Mouse (Mus musculus) small intestine, adult 2 months (tissue): ENCODE data around the gene Rps18.
A peak's percentile ranks its signal among the peaks of the same experiment; 100 is the strongest.

Experiments used
- CTCF ChIP-seq: fragments of 200-500 bp; IDR thresholded peaks from 2 replicates; pipeline ENCODE4 v1.5.1; 2012; ENCODE audit warnings: low read depth, mild to moderate bottlenecking, control low read depth, inconsistent platforms, low read length, moderate library complexity, mixed read lengths; ENCODE audit not compliant: insufficient replicate concordance, insufficient read length; ENCODE audit errors: extremely low read depth
- POLR2A ChIP-seq: fragments of 200-500 bp; IDR thresholded peaks from 2 replicates; pipeline ENCODE4 v1.6.1; 2012; ENCODE audit warnings: low read depth, mild to moderate bottlenecking, control low read depth, inconsistent platforms, low read length, moderate library complexity

GRCm38 (mm10) chr17:33978631-33979031 is 22.8 kb upstream of the Rps18 start:
- TF ChIP-seq CTCF = no peak
- peak; percentile 82 for TF ChIP-seq POLR2A
